Mouse (Mus musculus): ENCODE data around the gene Gm8926.
"Not testable (repeated sequence)": the region's sequence is repeated elsewhere in the genome, so short reads cannot be mapped to it uniquely, and the experiment has no call there.

Gene Gm8926

DNA sequence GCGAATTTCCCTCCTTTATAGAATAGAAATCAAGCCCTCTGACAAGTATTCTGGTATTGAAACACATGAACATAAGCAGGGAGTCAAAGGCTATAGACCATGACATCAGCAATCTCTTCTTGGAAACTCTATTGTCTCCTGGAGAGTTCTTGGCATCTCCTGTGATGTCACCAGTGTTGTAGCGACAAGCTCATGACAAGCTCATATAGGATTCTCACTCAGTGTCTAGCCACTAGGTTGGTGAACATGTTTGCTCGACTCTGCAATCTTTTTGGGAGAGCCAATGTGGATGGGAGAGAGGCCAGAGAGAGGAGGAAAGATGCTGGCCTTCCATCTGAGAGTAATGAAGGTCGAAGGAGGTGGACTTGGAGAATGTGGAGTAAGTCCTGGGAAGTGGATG lies at the start of gene Gm8926:
Gene Gm8926, plus strand, starts transcription at position 301 of the 400 bp plus-strand sequence.
- CTCF ChIA-PET: not testable (repeated sequence)
